Mouse (Mus musculus) forebrain, embryonic 16.5 days (tissue): ENCODE measurements around the gene Pygo2. TPM values are rescaled to one million over a fixed set of nuclear protein-coding genes. Genes with fewer than 3 reads are reported as not detected.

Experiments used
- ATAC-seq: fragments of 200-750 bp; cut with Nextera tagmentation; 2 replicates; pipeline ENCODE4 v1.8.0; 2017; ENCODE audit warnings: mild to moderate bottlenecking, moderate library complexity
- H3K27ac ChIP-seq: fragments of 300-500 bp; sonication (generic); 2 replicates; pipeline ENCODE4 v1.5.1; 2014; ENCODE audit warnings: low read length, control low read depth
- H3K27me3 ChIP-seq: fragments of 300-500 bp; sonication (generic); replicated peaks from 2 replicates; pipeline ENCODE4 v1.6.1; 2014; ENCODE audit warnings: low read length; ENCODE audit not compliant: control insufficient read depth, insufficient read depth
- H3K36me3 ChIP-seq: fragments of 300-500 bp; sonication (generic); 2 replicates; pipeline ENCODE4 v1.6.1; 2014; ENCODE audit not compliant: control insufficient read depth, insufficient read depth
- H3K4me1 ChIP-seq: fragments of 300-500 bp; sonication (generic); replicated peaks from 2 replicates; pipeline ENCODE4 v1.6.1; 2014; ENCODE audit warnings: low read length; ENCODE audit not compliant: control insufficient read depth, insufficient read depth
- H3K4me2 ChIP-seq: fragments of 300-500 bp; sonication (generic); 2 replicates; pipeline ENCODE4 v1.6.1; 2014; ENCODE audit warnings: mild to moderate bottlenecking, low read length, control low read depth
- H3K4me3 ChIP-seq: fragments of 300-500 bp; sonication (generic); replicated peaks from 2 replicates; pipeline ENCODE4 v1.5.1; 2014; ENCODE audit warnings: mild to moderate bottlenecking, low read length, control low read depth
- H3K9ac ChIP-seq: fragments of 300-500 bp; sonication (generic); replicated peaks from 2 replicates; pipeline ENCODE4 v1.6.1; 2014; ENCODE audit warnings: low read depth, low read length, control low read depth
- H3K9me3 ChIP-seq: fragments of 300-500 bp; sonication (generic); 2 replicates; pipeline ENCODE4 v1.6.1; 2016; ENCODE audit warnings: low read length; ENCODE audit not compliant: control insufficient read depth
- WGBS: fragments of 180-500 bp; shearing (Covaris S2); extraction: QIAGEN DNeasy Blood & Tissue Kit; methylation state at CpG from one replicate; pipeline ENCODE4 v1.1.7; 2014; 5-methylcytosine and 5-hydroxymethylcytosine counted together
- polyA plus RNA-seq: library from polyadenylated mRNA; unstranded; fragments of >200 nt; fragmentation: Nextera tagmentation; extraction: Ambion mirVana; gene quantifications from 2 replicates; pipeline ENCODE4 v1.2.1, GENCODE M21; 2015

Pygo2 gene
- polyA plus RNA-seq, 1 experiment from 2014 or later: 40.0 TPM

DNA sequence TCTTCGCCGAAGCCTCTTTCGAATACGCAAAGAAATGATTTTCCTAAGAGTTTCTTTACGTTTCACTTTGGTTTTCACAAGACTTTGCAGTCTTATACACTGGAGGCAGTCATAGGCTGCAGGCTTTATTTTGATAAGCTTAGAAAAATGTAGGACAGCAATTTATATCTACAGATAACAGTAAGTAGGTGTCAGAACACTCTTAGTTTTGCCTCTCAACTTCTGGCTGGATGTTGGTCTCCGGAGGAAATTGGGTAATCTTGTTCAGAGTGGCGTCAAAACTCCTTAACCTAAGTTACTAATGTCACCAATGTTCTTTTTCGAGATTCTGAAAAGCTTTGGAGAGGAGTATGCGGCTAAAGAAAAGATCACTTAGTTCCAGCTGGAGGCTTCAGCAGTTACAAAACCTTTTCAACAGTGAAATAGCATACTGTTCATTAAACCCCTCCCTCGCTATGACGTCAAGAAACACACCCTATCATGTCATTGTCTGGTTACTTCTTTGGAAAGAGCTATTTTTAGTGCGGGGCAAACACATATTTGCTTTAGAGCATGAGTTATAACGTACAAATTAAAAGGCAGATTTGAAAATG is 28.5 kb downstream of the Pygo2 start:
- Histone ChIP-seq H3K4me2 (peak overlapping the region; percentile 70), H3K27me3 (no peaks in the 10 kb centered on the region), H3K9ac (no peak overlapping the region; the same call in 1 of the 2 replicates), H3K27ac (peak overlapping the region; percentile 3), H3K9me3 (no peaks in the 10 kb centered on the region), H3K36me3 (no peaks in the 10 kb centered on the region), H3K4me3 (peak overlapping the region; percentile 72), H3K4me1 (peaks cover 9% of the 10 kb centered on the region)
- whole genome bisulfite sequencing: 40% methylated on average over 13 of the region's 13 CpGs
- ATAC-seq: peak; percentile 39

DNA sequence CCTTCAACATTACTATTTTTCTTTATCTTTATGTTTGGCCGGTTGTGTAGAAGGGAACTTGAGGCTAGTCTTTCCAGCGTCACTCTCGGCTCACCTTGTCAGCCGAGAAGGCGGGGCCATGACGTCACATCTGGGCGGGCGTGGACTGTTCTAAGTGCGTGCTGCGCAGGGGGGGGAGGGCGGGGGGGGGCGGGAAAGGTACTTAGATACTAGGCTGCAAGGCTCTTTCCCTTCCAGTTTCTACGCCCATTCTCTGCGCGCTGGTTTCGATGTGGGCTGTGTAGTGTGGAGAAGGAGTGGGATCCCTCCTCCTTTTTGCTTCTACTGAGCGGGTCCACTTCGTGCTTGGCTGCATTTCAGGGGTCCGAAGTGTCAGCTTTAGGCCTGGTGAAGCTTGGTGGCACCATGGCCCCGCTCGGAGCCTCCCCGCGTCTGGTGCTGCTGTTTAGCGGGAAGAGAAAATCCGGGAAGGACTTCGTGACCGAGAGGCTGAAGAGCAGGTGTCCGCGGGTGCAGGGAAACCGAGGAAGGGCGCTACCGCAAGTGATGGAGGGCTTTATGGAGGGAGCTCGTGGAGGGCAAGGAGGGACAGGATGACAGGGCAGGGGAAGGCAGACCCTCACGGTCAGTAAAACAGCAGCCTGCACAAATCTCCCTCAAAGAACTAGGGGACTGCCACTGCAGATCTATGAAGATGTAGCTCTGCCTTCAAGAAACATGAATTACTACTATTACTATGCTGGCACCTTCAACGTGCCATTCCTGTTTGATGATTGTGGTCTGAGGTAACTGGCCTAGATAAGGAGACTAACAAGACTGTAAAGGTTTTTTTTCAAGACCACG is 29.2 kb downstream of the Pygo2 start:
- Histone ChIP-seq H3K9ac (peak overlapping the region; percentile 82), H3K27ac (peak overlapping the region; percentile 89), H3K4me1 (peaks cover 9% of the 10 kb centered on the region), H3K36me3 (no peaks in the 10 kb centered on the region), H3K4me3 (peak overlapping the region; percentile 72), H3K27me3 (no peaks in the 10 kb centered on the region), H3K9me3 (no peaks in the 10 kb centered on the region), H3K4me2 (peak overlapping the region; percentile 70)
- ATAC-seq: peak; percentile 92
- under 1% methylated on average over 33 of the region's 36 CpGs for WGBS

DNA sequence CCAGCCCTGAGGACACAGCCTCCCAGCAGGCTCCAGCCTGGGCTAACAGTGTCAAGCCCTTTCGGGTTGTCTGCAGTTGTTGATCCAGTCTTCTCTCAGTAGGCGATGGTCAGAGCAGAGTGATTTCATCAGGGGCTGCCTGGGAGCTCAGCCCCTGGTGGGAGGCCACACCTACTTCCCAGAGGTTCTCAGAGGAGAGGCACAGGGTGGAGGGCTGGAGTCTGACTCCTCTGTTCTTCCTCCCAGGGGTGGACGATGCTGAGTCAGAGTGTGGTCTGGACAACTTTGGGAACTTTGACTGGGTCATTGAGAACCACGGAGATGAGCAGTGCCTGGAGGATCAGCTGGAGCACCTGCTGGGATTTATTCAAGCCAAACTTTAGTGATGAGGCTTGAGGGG is 38.3 kb downstream of the Pygo2 start:
- no peak overlapping the region for H3K27ac ChIP-seq
- 54% methylated on average over 4 of the region's 4 CpGs for WGBS
- no peak overlapping the region for H3K4me3 ChIP-seq
- H3K4me1 ChIP-seq: no peaks in the 10 kb centered on the region
- H3K27me3 ChIP-seq: no peaks in the 10 kb centered on the region
- ATAC-seq: no peak
- H3K4me2 ChIP-seq: no peak overlapping the region
- no peaks in the 10 kb centered on the region for H3K9me3 ChIP-seq
- H3K36me3 ChIP-seq: no peaks in the 10 kb centered on the region; the same call in 1 of the 2 replicates
- H3K9ac ChIP-seq: no peak overlapping the region

DNA sequence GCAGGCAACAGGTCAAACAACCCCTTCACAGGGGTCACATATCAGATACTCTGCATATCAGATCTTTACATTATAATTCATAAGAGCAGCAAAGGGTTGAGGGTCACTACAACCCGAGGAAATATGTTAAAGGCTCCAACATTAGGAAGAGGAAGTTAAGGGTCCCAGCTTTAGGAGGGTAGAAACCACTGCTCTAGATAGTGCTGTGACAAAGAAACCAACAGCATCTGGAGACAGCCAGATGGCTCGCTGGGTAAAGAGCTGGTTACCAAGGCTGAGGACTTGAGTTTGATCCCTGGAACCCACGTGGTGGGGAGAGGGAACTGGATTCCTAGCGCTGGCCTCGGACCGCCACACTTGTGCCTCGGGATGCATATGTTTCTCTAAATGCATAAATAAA is 42.3 kb downstream of the Pygo2 start:
- H3K36me3 ChIP-seq: no peaks in the 10 kb centered on the region; the same call in 1 of the 2 replicates
- H3K4me2 ChIP-seq: no peak overlapping the region
- no peak overlapping the region for H3K4me3 ChIP-seq
- no peak overlapping the region for H3K9ac ChIP-seq
- WGBS: 85% methylated on average over 7 of the region's 7 CpGs
- no peak overlapping the region for H3K27ac ChIP-seq
- H3K9me3 ChIP-seq: no peaks in the 10 kb centered on the region
- no peaks in the 10 kb centered on the region for H3K27me3 ChIP-seq
- no peak for ATAC-seq
- no peaks in the 10 kb centered on the region for H3K4me1 ChIP-seq

DNA sequence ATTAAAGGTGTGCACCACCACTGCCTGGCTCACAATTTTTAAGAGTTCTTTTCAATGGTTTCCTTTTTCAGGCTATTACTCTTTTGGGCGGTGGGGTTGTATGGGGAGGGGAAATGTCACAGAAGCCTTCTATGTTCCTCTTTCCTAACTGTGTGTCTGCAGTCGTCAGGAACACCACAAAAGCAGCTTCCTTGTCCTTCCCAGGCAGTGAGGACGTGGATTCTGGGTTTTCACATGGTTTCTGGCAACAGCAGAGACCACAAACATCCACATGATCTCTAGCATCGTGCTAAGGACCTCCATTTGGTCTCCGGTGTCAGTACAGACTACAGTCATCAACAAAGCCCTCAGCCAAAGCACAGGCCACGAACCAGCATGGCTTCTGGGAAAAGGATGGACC is 43.8 kb downstream of the Pygo2 start:
- H3K9me3 ChIP-seq: no peaks in the 10 kb centered on the region
- H3K36me3 ChIP-seq: no peaks in the 10 kb centered on the region
- 78% methylated on average over 6 of the region's 6 CpGs for WGBS
- H3K9ac ChIP-seq: no peak overlapping the region
- no peaks in the 10 kb centered on the region for H3K27me3 ChIP-seq
- H3K4me1 ChIP-seq: no peaks in the 10 kb centered on the region
- no peak overlapping the region for H3K27ac ChIP-seq
- no peak overlapping the region for H3K4me3 ChIP-seq
- no peak overlapping the region for H3K4me2 ChIP-seq
- ATAC-seq: no peak

DNA sequence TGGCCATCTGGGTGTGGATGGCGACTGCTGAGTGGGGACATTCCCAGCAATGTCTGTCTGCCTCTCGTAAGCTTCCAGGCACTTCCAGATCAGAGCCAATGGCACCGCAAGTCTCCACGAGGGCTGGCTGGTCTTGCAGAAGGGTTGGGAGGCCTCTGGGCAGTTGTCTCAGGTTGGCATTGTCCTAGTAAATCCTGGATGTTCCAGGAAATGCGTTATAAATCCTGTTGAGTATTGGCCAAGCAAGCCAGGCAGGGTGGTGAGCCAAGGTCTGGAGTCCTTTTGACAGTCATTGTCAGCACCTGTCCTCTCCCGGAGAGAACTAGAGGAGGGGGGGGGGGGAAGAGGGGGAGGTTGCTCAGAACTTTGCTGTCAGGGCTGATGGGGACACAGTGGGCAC is 49.0 kb downstream of the Pygo2 start:
- Histone ChIP-seq H3K4me3 (no peak overlapping the region), H3K36me3 (no peaks in the 10 kb centered on the region), H3K27ac (no peak overlapping the region), H3K4me1 (no peaks in the 10 kb centered on the region), H3K9me3 (no peaks in the 10 kb centered on the region), H3K4me2 (no peak overlapping the region), H3K9ac (no peak overlapping the region), H3K27me3 (no peaks in the 10 kb centered on the region)
- ATAC-seq: no peak
- WGBS: 79% methylated on average over 6 of the region's 6 CpGs

DNA sequence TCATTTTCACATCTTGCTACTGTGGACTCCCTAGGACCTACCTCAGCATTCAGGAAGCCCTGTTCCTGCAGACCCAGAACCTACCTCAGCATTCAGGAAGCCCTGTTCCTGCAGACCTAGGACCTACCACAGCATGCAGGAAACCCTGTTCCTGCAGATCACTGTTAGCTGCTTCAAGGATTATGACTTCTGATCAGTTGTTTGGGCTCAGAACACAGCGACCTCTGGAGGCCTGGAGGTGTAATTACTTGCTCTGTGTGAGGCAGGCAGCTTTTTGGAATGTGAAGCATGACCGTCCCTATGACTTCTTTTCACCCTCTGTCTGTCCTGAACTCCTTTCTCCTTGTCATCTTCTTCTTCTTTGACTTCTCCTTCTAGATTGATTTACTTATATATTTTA is 51.5 kb downstream of the Pygo2 start:
- WGBS: 30% methylated on average over 2 of the region's 2 CpGs
- Histone ChIP-seq H3K36me3 (no peaks in the 10 kb centered on the region), H3K9me3 (no peaks in the 10 kb centered on the region), H3K4me3 (no peak overlapping the region), H3K4me2 (no peak overlapping the region), H3K4me1 (no peaks in the 10 kb centered on the region), H3K27me3 (no peaks in the 10 kb centered on the region), H3K27ac (no peak overlapping the region), H3K9ac (no peak overlapping the region)
- no peak for ATAC-seq

DNA sequence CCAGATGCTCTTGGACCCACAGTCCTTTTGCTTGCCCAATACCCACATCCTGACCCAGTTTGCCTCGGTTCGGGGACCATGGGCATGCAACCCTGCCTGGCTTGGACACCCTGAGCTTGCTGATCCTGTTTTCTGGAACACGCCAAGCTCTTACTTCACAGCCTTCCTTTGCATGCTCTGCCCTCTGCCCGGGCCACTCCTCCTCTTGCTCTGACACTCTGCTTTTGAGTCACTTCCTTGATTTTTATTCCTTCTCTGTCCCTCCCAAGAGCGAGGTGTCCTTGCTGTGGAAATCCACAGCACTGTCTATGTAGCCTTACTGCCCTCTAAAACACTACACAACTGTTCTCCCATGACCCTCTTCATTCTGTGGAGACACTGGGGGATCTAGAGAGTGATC is 52.2 kb downstream of the Pygo2 start:
- H3K27me3 ChIP-seq: no peaks in the 10 kb centered on the region
- H3K36me3 ChIP-seq: no peaks in the 10 kb centered on the region
- H3K27ac ChIP-seq: no peak overlapping the region
- H3K9me3 ChIP-seq: no peaks in the 10 kb centered on the region
- no peak overlapping the region for H3K9ac ChIP-seq
- WGBS: 89% methylated on average over 5 of the region's 5 CpGs
- ATAC-seq: no peak
- no peak overlapping the region for H3K4me2 ChIP-seq
- no peak overlapping the region for H3K4me3 ChIP-seq
- no peaks in the 10 kb centered on the region for H3K4me1 ChIP-seq
